Mouse (Mus musculus): ENCODE measurements around the gene Raver1. TPM values are rescaled to one million over a fixed set of nuclear protein-coding genes. Genes with fewer than 3 reads are reported as not detected.

Raver1 gene
- polyA plus RNA-seq, 1 experiment, result 63.4 TPM

GRCm38 (mm10) chr9:21090972-21091706, 669 bp downstream of the Raver1 start:
- Histone ChIP-seq H3K4me3 (replicated peaks; ENCODE audit: extremely low read depth, low read depth, low read length) (peak overlapping the region; percentile 90), H3K4me1 (ENCODE audit: control insufficient read depth, insufficient read depth, low read length) (0 out of 2 replicates have a peak, but pooled peaks cover 2% of the 10 kb centered on the region)
- DNase-seq, result no peak
- TF ChIP-seq CTCF (IDR thresholded peaks at IDR 0.05; ENCODE audit: insufficient read depth, low read length), result no peak
- TF ChIP-seq POLR2A (IDR thresholded peaks at IDR 0.05; ENCODE audit: borderline replicate concordance, extremely low read depth, low read depth, low read length), result no peak
- 2% methylated on average over 24 of the region's 24 CpGs for WGBS

DNA sequence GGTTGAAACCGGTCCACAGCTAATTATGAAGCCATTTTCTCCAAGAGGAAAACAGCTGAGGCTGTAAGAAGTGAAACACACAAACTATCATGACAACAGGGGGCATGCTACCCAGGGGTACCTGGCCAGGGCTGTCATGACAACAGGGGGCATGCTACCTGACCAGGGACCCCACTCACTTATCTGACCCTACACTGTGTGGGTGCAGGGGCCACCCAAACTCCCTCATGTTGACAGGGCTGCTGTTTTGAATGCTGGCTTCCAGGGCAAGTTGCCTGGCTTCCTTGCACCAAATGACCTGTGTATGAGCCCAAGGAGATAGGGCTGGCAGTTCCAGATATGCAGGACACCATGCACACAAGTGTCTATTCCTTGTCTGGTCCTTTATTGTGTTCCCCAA, 1.3 kb downstream of the Raver1 start:
- Histone ChIP-seq H3K4me3 (replicated peaks; ENCODE audit: extremely low read depth, low read depth, low read length) (no peak overlapping the region), H3K4me1 (ENCODE audit: control insufficient read depth, insufficient read depth, low read length) (0 out of 2 replicates have a peak, but pooled peaks cover 2% of the 10 kb centered on the region)
- TF ChIP-seq POLR2A (IDR thresholded peaks at IDR 0.05; ENCODE audit: borderline replicate concordance, extremely low read depth, low read depth, low read length) (no peak), CTCF (IDR thresholded peaks at IDR 0.05; ENCODE audit: insufficient read depth, low read length) (no peak)
- no peak for DNase-seq
- WGBS, result 88% methylated on average over 1 of the region's 1 CpGs

- no peak for DNase-seq
- TF ChIP-seq CTCF (IDR thresholded peaks at IDR 0.05; ENCODE audit: insufficient read depth, low read length), result no peak
- TF ChIP-seq POLR2A (IDR thresholded peaks at IDR 0.05; ENCODE audit: borderline replicate concordance, extremely low read depth, low read depth, low read length), result no peak
- Histone ChIP-seq H3K4me1 (ENCODE audit: control insufficient read depth, insufficient read depth, low read length) (no peaks in the 10 kb centered on the region), H3K4me3 (replicated peaks; ENCODE audit: extremely low read depth, low read depth, low read length) (no peak overlapping the region)
- 70% methylated on average over 3 of the region's 3 CpGs for WGBS
Observed at GRCm38 (mm10) chr9:21083324-21083723, 8.5 kb downstream of the Raver1 start.

DNA sequence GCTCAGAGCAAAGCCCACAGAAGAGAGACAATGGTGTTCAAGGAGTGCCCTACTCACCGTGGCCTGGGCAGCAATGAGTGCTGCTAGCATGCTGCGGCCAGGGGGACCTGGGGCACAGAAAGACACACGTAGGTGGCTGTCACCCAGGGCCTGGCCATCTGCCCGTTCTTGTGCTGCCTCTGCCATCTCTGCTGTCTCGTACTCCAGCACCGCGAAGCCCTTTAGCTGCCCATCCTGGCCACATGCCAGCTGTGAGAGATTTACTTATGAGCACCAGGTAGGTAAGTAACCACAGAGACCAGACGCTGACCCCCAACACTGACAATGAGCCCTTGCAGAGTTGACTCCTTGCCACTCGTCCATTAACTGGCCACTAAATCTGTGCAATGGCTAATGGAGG, 10.7 kb downstream of the Raver1 start:
- WGBS, result 77% methylated on average over 9 of the region's 9 CpGs
- Histone ChIP-seq H3K4me3 (replicated peaks; ENCODE audit: extremely low read depth, low read depth, low read length) (no peak overlapping the region), H3K4me1 (ENCODE audit: control insufficient read depth, insufficient read depth, low read length) (no peaks in the 10 kb centered on the region)
- no peak for DNase-seq
- no peak for TF ChIP-seq POLR2A (IDR thresholded peaks at IDR 0.05; ENCODE audit: borderline replicate concordance, extremely low read depth, low read depth, low read length)

GRCm38 (mm10) chr9:21075625-21076024, 16.2 kb downstream of the Raver1 start:
- Histone ChIP-seq H3K4me3 (replicated peaks; ENCODE audit: extremely low read depth, low read depth, low read length) (no peak overlapping the region), H3K4me1 (ENCODE audit: control insufficient read depth, insufficient read depth, low read length) (peaks cover 5% of the 10 kb centered on the region; the same call in 1 of the 2 replicates)
- TF ChIP-seq CTCF (IDR thresholded peaks at IDR 0.05; ENCODE audit: insufficient read depth, low read length) (no peak), POLR2A (IDR thresholded peaks at IDR 0.05; ENCODE audit: borderline replicate concordance, extremely low read depth, low read depth, low read length) (no peak)
- WGBS, result 83% methylated on average over 3 of the region's 3 CpGs
- no peak for DNase-seq

DNA sequence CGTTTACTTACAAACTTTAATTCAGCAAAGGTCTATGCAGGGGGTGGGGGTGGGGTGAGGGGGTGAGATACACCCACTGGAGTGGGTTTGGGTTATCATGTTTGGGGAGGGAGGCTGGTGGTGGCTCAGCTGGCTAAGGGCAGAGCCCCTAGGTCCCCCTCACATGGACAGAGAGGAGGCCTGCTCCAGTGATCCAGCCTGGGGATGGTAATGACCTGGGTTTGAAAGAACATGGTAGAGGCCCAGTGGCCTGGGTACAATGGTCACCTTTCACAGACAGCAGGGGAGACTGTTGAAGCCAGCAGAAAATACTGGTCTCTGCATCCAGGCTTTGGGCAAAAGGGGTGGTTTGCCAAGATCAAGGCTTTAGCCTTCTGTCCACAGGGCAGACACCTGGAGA, 17.6 kb downstream of the Raver1 start:
- Histone ChIP-seq H3K4me3 (replicated peaks; ENCODE audit: extremely low read depth, low read depth, low read length) (no peak overlapping the region), H3K4me1 (ENCODE audit: control insufficient read depth, insufficient read depth, low read length) (peaks cover 5% of the 10 kb centered on the region; the same call in 1 of the 2 replicates)
- TF ChIP-seq CTCF (IDR thresholded peaks at IDR 0.05; ENCODE audit: insufficient read depth, low read length) (no peak), POLR2A (IDR thresholded peaks at IDR 0.05; ENCODE audit: borderline replicate concordance, extremely low read depth, low read depth, low read length) (no peak)
- DNase-seq, result no peak
- 37% methylated on average over 1 of the region's 1 CpGs for WGBS

GRCm38 (mm10) chr9:21073044-21073840, 18.6 kb downstream of the Raver1 start, which contains the start of the genes Gm49373 and Fdx1l:
Gene Gm49373, minus strand, starts transcription at chr9:21073096.
Gene Fdx1l, minus strand, starts transcription at chr9:21073614.
- peak; percentile 86 for DNase-seq
- peaks cover 5% of the 10 kb centered on the region; the same call in 1 of the 2 replicates for H3K4me1 ChIP-seq (ENCODE audit: control insufficient read depth, insufficient read depth, low read length)
- peak within 1 kb of the TSS; percentile 77 for H3K4me3 ChIP-seq (replicated peaks; ENCODE audit: extremely low read depth, low read depth, low read length)
- TF ChIP-seq CTCF (IDR thresholded peaks at IDR 0.05; ENCODE audit: insufficient read depth, low read length) (no peak), POLR2A (IDR thresholded peaks at IDR 0.05; ENCODE audit: borderline replicate concordance, extremely low read depth, low read depth, low read length) (peak; percentile 84; the same call in 1 of the 2 replicates)
- 2% methylated on average over 58 of the region's 58 CpGs for WGBS

DNA sequence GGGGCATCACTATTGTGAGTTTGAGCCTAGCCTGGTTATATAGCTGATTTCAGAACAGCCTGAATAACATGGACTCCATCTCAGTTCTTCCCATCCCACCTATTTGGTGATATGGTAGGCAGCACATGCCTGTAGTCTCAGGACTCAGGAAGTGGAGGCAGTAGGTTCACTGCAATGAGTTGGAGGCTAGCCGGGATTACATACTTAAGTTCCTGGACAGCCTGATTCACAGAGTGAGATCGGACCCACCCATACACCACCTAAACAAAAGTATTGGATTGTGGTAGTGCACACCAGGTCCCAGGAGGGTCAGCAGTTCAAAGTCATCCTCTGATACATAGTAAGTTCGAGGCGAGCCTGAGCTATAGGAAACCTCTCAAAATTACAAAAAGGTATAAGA, 19.2 kb downstream of the Raver1 start:
- Histone ChIP-seq H3K4me3 (replicated peaks; ENCODE audit: extremely low read depth, low read depth, low read length) (peak overlapping the region; percentile 77), H3K4me1 (ENCODE audit: control insufficient read depth, insufficient read depth, low read length) (peaks cover 5% of the 10 kb centered on the region; the same call in 1 of the 2 replicates)
- DNase-seq, result no peak
- TF ChIP-seq CTCF (IDR thresholded peaks at IDR 0.05; ENCODE audit: insufficient read depth, low read length) (no peak), POLR2A (IDR thresholded peaks at IDR 0.05; ENCODE audit: borderline replicate concordance, extremely low read depth, low read depth, low read length) (no peak)
- 4% methylated on average over 4 of the region's 4 CpGs for WGBS

GRCm38 (mm10) chr9:21067006-21067684, 24.7 kb downstream of the Raver1 start, which contains the start of gene Zglp1:
Gene Zglp1, minus strand, starts transcription at chr9:21067093.
- 82% methylated on average over 27 of the region's 27 CpGs for WGBS
- H3K4me1 ChIP-seq (ENCODE audit: control insufficient read depth, insufficient read depth, low read length), result no peaks in the 10 kb centered on the region
- DNase-seq, result no peak
- TF ChIP-seq POLR2A (IDR thresholded peaks at IDR 0.05; ENCODE audit: borderline replicate concordance, extremely low read depth, low read depth, low read length), result no peak
- TF ChIP-seq CTCF (IDR thresholded peaks at IDR 0.05; ENCODE audit: insufficient read depth, low read length), result no peak
- H3K4me3 ChIP-seq (replicated peaks; ENCODE audit: extremely low read depth, low read depth, low read length), result no peak within 1 kb of the TSS

Measured in lung, adult 2 months (tissue).